Mouse (Mus musculus): ENCODE results near the gene Adamtsl5.

Adamtsl5 gene

GRCm38 (mm10) chr10:80348244-80348781 lies at the start of gene Adamtsl5:
TSS of gene Adamtsl5 (minus strand) at chr10:80348412.
- DNase-seq (ENCODE audit: low spot score) = peak; percentile 81

GRCm38 (mm10) chr10:80397524-80398173 lies 49.4 kb upstream of the Adamtsl5 start:
- no peak for DNase-seq (ENCODE audit: low spot score)

- DNase-seq (ENCODE audit: low spot score) = no peak
Measured at GRCm38 (mm10) chr10:80396822-80397523, 48.8 kb upstream of the Adamtsl5 start.

- no peak for DNase-seq (ENCODE audit: low spot score)
Measured at GRCm38 (mm10) chr10:80395025-80395627, 46.9 kb upstream of the Adamtsl5 start.

- no peak for DNase-seq (ENCODE audit: low spot score)
Measured at GRCm38 (mm10) chr10:80392687-80393086, 44.5 kb upstream of the Adamtsl5 start.

- no peak for DNase-seq (ENCODE audit: low spot score)
Measured at GRCm38 (mm10) chr10:80390697-80391096, 42.5 kb upstream of the Adamtsl5 start.

GRCm38 (mm10) chr10:80389185-80389708 lies 41.0 kb upstream of the Adamtsl5 start:
- DNase-seq (ENCODE audit: low spot score) = no peak

GRCm38 (mm10) chr10:80388731-80389130 lies 40.5 kb upstream of the Adamtsl5 start:
- no peak for DNase-seq (ENCODE audit: low spot score)

- peak; percentile 89 for DNase-seq (ENCODE audit: low spot score)
Measured at GRCm38 (mm10) chr10:80387522-80387959, 39.3 kb upstream of the Adamtsl5 start, which contains the start of gene Mex3d. TSS of gene Mex3d (minus strand) at chr10:80387659.

GRCm38 (mm10) chr10:80386735-80387471 lies 38.7 kb upstream of the Adamtsl5 start:
- no peak for DNase-seq (ENCODE audit: low spot score)

GRCm38 (mm10) chr10:80385811-80386734 lies 37.9 kb upstream of the Adamtsl5 start:
- DNase-seq (ENCODE audit: low spot score) = peak; percentile 85

GRCm38 (mm10) chr10:80385310-80385709 lies 37.1 kb upstream of the Adamtsl5 start:
- no peak for DNase-seq (ENCODE audit: low spot score)

GRCm38 (mm10) chr10:80384709-80385108 lies 36.5 kb upstream of the Adamtsl5 start:
- DNase-seq (ENCODE audit: low spot score) = no peak

GRCm38 (mm10) chr10:80384115-80384639 lies 36.0 kb upstream of the Adamtsl5 start:
- no peak for DNase-seq (ENCODE audit: low spot score)

GRCm38 (mm10) chr10:80383431-80383830 lies 35.2 kb upstream of the Adamtsl5 start:
- no peak for DNase-seq (ENCODE audit: low spot score)

GRCm38 (mm10) chr10:80382641-80383365 lies 34.6 kb upstream of the Adamtsl5 start:
- DNase-seq (ENCODE audit: low spot score) = no peak

- no peak for DNase-seq (ENCODE audit: low spot score)
Measured at GRCm38 (mm10) chr10:80377716-80378115, 29.5 kb upstream of the Adamtsl5 start.

- DNase-seq (ENCODE audit: low spot score) = peak; percentile 97
Measured at GRCm38 (mm10) chr10:80376160-80376559, 27.9 kb upstream of the Adamtsl5 start.

GRCm38 (mm10) chr10:80374063-80374462 lies 25.9 kb upstream of the Adamtsl5 start:
- DNase-seq (ENCODE audit: low spot score) = peak; percentile 82

GRCm38 (mm10) chr10:80372706-80373105 lies 24.5 kb upstream of the Adamtsl5 start:
- no peak for DNase-seq (ENCODE audit: low spot score)

Data from embryo, embryonic 10.5 days (tissue).